Mouse (Mus musculus) spleen, adult 18-20 months (tissue): Measurements from ENCODE around the gene Zfp423.

Experiments used
- DNase-seq, 2 experiments: peaks; one replicate each; pipeline ENCODE4 v3.0.0; 2022; ENCODE audit warnings: mixed read lengths in 2 of 2

Gene Zfp423

DNA sequence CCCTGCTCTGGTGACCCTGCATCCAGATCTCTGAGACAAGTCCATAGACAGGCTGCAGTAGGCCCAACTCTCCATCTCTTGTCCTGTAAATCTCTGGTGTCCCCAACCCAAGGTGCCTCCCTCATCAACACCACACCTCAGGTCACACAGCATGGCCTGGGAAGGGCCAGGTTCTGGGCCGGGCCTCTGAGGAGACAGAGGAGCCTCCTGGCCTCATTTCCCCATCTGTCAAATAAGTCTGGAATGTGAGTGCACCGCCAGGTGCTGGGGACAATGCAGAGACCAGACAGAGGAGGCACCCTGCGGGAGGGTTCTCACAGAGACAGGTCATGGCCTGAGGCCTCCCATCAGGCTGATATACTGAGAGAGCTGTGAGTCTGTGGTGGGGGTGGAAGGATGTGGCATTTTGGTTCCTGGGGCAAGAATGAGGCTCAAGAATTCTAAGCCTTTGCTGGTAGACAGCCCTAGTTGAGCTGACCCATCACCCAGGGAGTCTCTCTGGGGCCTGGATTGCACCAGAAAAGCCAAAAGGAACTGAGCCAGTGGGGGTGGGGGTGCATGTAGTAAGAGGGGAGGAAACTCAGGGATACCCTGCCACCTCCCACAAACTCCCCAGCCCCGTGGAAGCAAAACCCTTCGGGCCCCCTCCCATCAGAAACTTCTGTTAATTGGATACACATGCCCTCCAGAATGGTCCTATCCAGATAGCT is 15.0 kb downstream of the Zfp423 start:
- no peak for DNase-seq

DNA sequence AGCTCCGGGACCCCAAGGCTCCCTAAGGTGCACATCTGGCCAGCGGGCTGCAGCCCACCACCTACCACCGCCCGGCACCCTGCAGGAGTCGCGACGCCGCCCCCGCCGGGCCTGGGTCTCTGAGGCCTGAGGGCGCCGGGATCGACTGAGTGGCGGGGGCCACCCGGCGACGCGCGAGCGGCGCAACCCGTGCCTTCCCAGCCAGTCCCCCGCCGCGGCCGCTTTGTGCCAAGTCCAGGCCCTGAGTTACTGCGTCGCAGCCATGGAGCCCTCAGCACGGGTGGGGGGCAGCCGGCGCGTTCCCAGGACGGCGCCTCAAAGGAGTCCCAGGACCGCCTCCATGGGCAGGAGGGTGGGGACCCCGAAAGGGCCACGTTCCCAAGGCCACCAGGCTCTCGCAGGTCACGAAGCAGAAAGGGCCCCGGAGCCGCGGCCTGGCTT is 15.7 kb downstream of the Zfp423 start:
- DNase-seq = no peak

DNA sequence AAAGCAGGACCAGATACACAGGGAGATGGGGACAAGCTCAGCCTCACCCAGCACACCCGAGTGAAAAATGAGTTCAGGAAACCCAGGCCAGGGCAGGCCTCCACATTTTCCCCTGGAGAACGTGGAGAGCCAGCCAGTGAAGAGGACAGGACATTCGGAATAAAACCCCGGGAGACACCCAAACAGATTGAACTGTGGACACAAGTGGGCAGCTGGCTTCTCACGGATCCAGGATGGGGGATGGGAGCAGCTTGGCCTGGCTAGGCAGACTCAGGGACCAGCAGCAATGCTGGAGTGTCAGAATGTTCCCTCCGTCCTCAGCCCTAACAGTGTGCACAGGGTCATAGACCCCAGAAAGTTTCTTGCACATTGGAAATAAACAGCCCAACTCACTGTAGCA is 18.7 kb downstream of the Zfp423 start:
- DNase-seq = no peak

DNA sequence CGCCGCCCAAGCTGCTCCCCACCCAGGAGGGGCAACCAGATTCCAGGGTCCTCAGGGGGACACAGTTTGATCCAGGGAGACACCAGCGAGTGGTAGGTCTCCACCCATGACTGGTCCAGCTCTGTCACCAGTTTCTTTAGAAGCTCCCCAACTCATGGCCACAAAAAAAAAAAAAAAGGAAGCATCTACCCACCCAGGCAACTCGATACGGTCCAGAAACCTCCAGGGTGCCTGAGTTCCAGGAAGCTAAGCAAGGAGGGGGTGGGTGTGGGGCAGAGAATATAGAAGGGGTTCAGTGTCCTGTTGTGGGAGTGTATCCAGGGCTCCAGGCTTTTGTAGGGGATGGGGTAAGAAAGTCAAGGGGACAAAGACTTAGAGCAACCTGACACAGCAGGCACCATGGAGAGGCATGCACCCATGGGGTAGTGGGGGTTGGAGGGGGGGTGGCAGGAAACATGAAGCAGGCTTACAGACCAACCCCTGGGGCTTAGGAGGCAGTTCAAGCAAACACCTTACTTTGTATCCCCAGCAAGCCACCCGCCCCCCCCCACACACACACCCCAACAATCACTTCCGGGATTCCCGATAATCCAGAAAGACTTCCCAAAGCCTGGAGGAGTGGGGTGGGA is 20.0 kb downstream of the Zfp423 start:
- DNase-seq = no peak

DNA sequence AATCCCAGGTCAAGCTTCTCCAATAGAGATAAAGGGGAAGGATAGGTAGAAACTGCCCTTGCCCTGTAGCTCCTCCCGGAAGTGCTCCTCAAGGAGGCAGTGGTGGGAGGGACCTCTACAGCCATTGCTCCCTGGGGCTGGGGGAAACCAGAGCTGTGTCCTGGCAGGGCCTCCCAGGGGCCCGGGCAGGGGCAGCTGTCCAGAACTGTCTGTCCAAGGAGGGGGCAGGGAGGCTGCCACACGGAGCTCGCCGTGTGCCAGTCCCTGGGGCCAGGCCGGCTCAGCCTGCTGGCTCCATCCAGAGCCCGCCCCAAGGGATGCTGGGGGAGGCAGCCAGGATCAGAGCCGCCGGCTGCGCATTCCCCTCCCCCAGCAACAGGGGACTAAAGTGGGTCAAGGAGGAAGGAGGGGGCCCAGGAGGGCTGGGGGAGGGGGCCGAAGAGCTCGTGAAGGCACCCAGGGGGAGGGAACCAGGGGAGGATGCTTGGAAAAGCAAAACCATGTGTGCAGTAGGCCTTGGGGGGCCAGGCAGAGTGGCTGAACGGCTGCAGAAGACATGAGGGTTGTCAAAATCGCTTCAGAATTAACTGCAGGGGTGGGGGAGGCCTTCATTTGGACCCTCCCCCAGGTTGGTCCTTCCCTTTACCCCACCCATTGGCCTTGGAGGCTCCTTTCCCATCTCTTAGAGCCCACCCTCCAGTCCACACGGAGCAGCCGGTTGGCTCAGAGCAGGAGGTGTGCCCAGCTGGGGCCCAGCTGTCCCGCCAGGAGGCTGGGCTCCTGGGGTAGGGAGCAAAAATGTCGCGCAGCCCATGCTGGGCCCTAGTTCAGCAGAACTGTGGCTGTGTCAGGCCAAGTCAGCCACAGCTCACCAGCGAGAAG is 20.8 kb downstream of the Zfp423 start:
- no peak for DNase-seq

DNA sequence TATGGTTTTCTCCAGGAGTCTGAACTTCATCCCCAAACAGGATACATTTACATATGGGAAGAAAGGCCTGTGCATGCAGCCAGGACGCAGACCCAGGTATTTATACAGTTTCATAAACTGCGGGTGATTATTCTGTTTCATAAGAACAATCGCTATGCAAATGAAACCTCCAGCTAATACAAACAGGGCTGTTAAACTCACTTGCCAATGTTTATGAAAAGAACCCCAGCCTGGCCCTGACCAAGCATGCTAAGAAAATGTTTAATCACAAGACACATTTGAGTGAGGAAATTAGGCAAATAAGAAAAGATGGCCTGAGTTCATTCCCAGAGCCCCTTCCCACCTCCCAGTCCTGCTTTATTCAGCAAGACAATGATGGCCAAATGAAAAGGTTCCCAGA is 22.2 kb downstream of the Zfp423 start:
- DNase-seq = no peak

DNA sequence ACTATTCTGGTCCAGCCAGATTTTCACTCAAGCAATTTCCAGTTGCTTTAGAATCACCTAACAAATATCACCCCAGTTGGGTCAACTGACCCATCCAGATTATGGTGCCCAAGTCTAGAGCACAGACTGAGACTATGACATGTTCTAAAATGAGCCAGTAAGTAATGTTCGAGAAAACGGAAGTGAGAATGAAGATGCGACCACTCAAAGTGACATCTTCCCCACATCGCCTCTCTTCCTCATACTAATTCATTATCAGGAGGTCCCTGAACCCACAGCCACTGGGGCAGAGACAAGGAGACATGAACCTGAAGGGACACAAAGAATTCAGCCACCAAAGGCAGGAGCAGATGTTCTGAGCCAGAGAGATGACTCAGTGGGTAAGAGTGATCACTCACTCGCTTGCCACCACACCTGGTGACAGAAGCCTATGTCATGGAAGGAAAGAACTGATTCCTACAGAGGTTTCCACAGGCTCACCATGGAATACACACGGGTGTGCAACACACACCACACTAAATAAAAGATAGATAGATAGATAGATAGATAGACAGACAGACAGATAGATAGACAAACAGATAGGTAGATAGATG is 24.2 kb downstream of the Zfp423 start:
- DNase-seq = no peak

DNA sequence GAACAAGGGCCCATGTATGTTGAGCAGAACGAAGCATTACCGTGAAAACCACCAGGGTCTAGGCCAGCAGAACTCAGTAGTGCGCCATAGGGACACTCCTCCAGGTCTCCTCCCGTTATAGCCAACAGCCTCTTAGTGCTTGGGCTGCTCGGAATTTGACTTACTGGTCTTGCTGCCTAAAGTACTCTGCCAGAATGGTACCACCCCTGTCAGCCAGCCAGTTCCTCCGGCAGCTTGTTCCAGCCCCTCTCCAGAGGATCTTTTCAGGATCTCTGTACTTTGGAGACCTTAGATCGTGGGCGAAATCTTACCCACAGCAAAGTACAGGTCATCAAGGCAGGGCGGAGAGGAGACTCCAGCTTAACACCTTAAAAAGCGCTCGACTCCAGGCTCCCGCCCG is 25.2 kb downstream of the Zfp423 start:
- no peak for DNase-seq

DNA sequence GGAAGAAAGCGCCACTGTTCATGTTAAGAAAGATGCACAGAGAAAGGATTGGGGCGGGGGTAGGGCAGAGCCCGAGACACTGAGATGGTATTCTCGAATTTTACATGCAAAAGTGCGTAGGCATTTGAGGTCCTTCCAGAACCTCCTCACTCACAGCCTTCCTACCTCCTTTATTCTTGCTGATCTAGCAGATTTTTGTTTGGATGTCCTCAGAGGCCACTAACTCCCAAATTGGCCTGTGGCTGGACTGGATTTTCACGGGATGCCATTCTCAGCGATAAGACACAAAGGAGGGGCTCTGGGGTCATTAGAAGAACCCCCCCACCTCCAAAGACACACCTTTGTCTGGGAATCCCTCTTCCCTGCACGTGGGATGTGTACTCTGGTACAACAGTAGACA is 25.6 kb downstream of the Zfp423 start:
- DNase-seq = no peak

DNA sequence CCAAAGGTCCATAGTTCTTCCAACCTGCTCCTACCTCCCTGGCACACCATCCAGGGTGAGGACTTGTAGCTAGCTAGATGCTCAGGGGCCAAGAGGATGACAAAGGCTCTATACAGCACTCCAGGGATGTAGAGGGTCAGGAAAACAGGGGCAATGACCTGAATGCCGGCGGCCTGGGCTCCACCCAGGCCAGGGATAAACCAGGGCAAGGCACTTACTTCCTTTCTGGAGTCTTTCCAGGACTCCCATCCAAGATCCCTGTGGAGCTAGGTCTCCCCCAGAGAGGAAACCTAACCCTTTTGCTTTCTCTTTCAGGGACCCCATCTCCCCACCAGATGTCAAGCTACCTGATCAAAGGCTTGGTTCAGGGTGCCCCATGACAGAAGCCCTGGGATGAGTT is 30.5 kb downstream of the Zfp423 start:
- no peak for DNase-seq

DNA sequence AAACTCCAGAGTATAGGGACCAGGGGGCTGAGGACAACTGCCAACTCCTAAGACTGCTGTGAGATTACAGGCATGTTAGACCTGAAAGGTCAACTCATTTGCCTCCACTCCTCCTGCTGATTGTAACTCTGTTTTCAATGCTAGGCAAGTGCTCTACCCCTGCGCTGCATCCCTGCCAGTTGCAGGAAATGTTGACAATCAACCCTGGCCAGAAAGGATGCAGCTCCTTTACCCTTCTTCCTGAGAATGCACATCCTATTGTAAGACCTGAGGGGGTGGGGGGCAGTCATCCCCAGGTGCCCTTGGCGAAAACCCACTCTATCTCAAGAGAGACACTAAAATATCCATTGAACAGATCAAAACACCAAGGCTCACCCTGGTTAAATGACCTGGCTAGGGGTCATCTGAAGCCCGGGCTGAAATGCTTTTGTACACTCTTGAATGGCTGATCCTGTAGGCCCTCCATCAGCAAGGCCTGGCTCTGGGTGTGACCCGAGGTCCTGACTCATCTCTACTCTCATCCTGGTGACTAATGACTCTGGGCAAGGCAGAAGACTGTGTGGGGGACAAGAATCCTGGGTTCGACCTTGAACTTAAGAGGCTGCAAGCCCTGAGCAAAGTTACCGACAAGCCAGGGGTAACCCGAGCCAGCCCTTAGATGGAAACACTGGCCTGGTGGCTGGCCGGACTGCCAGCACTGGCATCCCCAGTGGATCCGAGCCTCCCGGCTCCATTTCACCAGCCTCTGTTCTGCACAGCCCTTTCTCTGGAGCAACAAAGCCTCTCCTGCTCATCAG is 32.2 kb downstream of the Zfp423 start:
- DNase-seq = no peak

DNA sequence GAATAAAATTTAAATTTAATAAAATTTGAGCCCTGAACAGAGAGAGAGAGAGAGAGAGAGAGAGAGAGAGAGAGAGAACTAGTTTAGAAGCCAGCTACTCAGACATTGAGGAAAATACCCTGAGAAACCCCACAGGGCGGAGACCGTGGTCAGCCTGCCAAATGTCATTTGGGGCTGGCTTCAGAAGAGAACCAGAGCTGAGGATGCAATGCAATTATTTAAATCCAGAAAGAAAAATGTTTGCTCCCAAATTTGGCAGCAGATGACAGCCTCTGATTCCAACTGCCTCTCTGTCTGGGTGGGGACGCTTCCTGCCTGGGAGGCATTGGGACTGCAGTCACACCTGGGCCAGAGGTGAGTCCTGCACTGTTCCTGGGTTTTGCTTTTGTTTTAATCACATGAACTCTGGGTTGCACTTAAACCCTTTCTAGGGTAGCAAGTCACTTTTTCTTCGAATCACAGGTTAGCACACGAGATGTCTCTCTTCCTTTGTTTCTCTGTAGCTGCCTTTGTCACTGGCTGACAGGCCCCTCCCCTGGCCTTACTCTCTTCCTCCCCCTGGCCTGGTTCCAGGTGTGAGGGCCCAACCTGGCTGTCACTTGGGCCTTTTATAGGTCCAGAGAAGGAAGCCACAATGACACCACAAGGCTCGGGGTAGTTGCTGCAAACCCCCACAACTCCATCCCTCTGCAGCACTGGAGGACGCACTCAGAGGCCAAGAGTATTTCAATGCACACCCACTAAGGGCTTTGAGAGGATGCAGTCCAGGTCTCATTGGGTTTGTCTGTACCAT is 33.1 kb downstream of the Zfp423 start:
- no peak for DNase-seq

DNA sequence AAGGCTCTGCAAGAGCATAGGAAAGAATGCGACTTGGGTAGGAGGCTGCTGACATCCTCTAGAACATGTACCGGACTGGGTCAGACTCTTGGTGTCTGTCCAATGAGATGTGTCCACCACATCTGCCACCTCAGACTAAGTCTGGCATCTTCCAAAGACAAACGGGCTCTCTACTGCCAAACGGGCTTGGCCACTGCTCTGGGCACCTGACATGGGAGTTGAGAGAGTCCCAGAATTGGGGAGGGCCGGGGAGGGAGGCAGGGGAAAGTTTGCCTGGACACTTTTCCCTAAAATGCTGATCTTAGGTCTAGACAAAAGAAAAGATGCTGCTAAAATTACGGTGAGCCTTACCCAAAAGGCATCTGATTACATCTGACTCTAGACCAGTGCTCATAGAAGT is 36.5 kb downstream of the Zfp423 start:
- DNase-seq = no peak

DNA sequence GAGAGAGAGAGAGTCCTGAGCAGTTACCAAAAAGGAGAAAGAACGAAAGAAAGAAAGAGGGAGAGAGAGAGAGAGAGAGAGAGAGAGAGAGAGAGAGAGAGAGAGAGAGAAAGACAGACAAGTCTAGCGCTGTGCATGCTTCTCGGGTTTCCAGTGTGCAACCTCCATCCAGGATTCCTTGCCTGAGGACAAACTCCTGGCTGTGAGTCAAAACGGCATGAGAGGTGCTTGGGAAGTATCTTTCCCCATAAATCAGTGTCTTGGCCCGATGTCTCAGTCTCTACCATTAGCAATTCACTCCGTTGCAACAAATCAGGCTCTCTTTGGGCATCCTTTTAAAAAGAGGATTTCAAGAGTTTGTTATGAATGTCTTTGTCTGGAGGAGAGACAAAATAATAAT is 36.9 kb downstream of the Zfp423 start:
- no peak for DNase-seq

DNA sequence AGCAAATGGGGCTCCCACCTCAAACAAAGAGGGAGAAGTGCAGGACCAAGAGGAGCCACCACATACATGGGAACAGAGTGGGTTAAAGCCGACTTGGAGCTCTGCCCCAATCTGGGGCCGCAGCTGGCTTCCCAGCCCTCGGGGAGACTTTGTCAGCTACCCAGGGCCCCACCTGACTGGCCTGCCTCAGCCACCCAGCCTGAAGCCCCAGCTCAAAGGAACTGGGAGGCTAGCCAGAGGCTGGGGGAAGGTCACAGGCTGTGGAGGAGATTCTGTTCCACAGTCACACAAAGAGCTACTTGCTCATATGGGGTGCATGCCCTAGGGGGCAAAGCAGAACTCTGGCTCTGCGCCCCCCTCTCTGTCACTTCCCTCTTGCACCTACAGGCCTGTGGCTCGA is 41.4 kb downstream of the Zfp423 start:
- no peak for DNase-seq

DNA sequence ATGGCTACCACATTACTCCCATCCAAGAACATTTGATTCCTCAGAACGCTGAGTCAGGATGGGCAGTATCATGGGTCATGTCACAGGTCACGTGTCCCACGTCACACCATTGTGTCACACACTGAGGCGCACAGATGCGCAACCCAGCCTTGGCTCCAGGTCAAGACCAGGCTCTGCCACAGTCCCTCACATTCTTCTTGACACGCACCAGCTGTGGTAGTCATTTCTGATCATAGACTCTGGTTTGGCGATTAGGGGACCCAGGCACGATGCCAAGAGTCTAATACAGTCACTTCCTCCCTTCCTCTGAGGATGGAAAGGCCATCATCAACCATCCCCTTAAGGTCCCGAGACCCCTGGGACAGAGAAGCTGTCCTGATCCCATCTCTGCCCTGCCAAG is 43.6 kb downstream of the Zfp423 start:
- DNase-seq = peak in 1 of 2 experiments; percentile 10

DNA sequence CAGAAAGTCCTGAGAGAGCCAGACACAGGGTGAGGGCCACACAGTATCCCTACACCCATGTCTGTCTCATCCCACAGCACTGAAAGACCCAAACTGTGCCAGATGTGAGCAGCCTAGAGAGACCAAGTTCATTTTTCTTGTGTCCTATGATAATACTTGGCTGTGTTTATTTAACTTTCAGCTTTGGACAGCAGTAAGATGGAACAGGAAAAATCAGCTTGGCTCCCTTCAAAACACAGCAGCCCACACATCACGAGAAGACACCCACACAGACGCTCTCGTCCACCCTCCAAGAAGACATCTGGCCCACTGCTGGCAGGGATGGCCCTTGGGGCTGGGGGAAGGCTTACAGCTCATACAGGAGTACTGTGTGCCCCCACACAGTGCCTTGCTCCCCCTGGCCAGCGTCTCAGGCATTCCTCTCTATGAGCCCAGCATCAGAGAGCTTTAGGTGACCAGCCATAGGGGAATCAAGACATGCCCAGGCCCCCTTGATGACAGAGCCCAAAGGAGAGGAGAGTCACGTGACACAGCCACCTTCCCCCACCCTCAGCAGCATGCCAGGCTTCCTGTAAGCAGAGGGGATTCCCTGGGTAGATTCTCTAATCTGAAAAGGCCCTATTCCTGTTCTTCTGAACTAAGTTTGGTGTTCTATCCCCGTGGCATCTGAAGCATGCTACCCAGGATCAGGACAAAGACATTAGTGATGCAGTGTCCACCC is 45.0 kb downstream of the Zfp423 start:
- no peak for DNase-seq

DNA sequence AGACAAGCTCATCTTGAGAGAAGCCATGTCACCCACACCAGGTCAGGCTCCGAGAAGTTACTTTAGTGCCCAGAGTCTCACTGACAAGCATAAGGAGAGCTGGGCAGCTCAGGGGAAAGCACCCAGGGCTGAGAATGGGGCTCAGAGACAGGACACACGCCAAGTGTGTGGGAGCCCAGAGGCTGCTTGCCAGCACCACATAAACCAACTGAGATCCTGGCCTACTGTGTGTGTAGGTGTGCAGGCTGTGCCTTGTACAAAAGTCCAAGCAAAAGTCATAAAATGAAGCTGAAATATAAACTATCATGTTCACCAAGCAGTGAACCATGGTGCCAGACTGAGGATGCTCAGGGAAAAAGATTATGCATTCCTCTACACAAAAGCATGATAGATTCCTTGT is 50.5 kb downstream of the Zfp423 start:
- no peak for DNase-seq

DNA sequence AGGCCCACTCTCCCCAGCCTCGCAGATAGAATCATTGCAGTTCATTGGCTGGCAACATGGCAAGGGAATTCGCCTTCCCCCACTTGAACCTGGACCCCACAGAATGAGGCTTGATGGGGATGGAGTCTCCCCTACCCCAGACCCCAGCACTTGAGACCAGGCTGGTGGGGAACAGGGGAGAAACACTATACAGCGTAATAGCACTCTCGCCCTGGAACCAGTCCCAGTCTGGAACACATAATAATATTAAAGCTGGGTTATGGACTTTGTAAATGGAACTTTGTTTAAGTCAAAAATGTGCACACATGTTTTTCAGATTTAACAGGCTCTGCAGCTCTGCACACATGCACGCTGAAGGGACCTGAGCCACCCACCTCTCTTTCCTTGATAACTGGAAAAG is 54.0 kb downstream of the Zfp423 start:
- DNase-seq = no peak

DNA sequence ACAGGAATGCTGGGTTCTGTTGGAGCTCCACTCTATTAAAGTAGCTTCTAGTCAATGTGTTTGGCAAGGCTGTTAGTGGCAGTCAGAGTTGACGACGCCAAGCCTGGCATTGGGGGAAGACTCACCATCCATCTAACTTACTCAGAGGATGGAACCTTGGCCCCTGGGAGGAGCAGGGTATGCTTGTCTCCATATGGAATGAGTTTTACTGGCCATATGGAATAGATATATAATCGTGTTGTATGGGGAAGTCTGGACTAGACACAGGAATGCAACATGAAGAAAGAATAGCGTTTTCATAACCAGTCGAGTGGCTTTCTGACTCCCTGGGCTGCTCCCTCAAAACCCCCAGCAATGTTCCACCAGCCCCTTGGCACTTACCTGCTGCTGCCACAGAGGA is 55.3 kb downstream of the Zfp423 start:
- DNase-seq = no peak
